Mouse (Mus musculus) liver, adult 2 months (tissue): Measurements from ENCODE around the gene Faap20.

Experiments used
- CTCF ChIP-seq: fragments of 200-500 bp; IDR thresholded peaks from 2 replicates; pipeline ENCODE4 v1.5.1; 2011; ENCODE audit warnings: low read depth, low read length, control low read depth
- POLR2A ChIP-seq: fragments of 200-500 bp; IDR thresholded peaks from 2 replicates; pipeline ENCODE4 v1.6.1; 2011; ENCODE audit warnings: low read length, control low read depth; ENCODE audit not compliant: insufficient read depth; ENCODE audit errors: extremely low read depth

DNA sequence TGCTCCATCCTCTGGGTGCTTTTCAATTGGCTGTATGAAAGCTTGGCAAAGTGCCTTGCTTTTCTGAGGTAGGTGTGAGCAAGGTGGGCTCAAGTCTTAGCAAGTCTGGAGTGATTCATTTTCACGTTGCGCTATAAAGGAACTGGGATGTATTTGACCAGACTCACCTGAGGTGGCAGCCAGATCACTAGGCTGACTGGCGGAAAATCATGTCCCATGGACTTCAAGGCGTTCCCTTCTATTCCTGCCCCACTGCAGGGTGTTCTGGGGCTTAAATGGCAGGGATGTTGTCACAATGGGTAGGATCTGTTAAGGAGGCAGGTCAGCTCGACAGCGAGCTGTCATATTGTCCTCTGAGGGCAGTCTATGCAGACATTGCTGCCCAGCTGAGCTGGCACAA, 2.7 kb downstream of the Faap20 start:
- no peak for TF ChIP-seq CTCF
- no peak for TF ChIP-seq POLR2A
